Mouse (Mus musculus) myocyte (in vitro differentiated cells): Measurements from ENCODE around the gene 6330409D20Rik.

Source experiments
- CEBPB ChIP-seq: IDR thresholded peaks from 2 replicates; pipeline ENCODE4 v1.6.1; 2011; ENCODE audit warnings: mild to moderate bottlenecking, moderate library complexity; ENCODE audit not compliant: poor library complexity, insufficient read depth, severe bottlenecking
- E2F4 ChIP-seq: IDR thresholded peaks from one replicate; pipeline ENCODE4 v1.6.1; 2011; ENCODE audit warnings: mild to moderate bottlenecking, control low read depth, moderate library complexity; ENCODE audit not compliant: insufficient read depth
- MAX ChIP-seq: IDR thresholded peaks from one replicate; pipeline ENCODE4 v1.6.1; 2011; ENCODE audit warnings: low read depth, mild to moderate bottlenecking, control low read depth
- MYOD1 ChIP-seq, 3 experiments: IDR thresholded peaks; one replicate each; pipeline ENCODE4 v1.6.1; 2011; ENCODE audit warnings: control low read depth in 2 of 3, low read depth in 2 of 3, mild to moderate bottlenecking in 2 of 3, moderate library complexity in 1 of 3; ENCODE audit not compliant: insufficient read length in 2 of 3, control insufficient read depth in 1 of 3
- MYOG ChIP-seq, 3 experiments: IDR thresholded peaks; one replicate each; pipeline ENCODE4 v1.6.1; 2011; ENCODE audit warnings: control low read depth in 2 of 3, low read depth in 2 of 3, mild to moderate bottlenecking in 2 of 3; ENCODE audit not compliant: insufficient read length in 2 of 3, control insufficient read depth in 1 of 3, insufficient read depth in 1 of 3
- POLR2A ChIP-seq: IDR thresholded peaks from one replicate; pipeline ENCODE4 v1.6.1; 2011; ENCODE audit warnings: low read depth, mild to moderate bottlenecking, control low read depth, moderate library complexity; ENCODE audit not compliant: insufficient read length
- POLR2AphosphoS2 ChIP-seq: IDR thresholded peaks from one replicate; pipeline ENCODE4 v1.6.1; 2011; ENCODE audit warnings: low read depth, control low read depth; ENCODE audit not compliant: insufficient read length
- REST ChIP-seq: IDR thresholded peaks from one replicate; pipeline ENCODE4 v1.6.1; 2011; ENCODE audit warnings: mild to moderate bottlenecking, control low read depth, moderate library complexity; ENCODE audit not compliant: insufficient read depth, insufficient read length
- SRF ChIP-seq: IDR thresholded peaks from one replicate; pipeline ENCODE4 v1.6.1; 2011; ENCODE audit warnings: low read depth; ENCODE audit not compliant: control insufficient read depth, insufficient read length
- TCF12 ChIP-seq: IDR thresholded peaks from one replicate; pipeline ENCODE4 v1.6.1; 2011; ENCODE audit warnings: mild to moderate bottlenecking, control low read depth; ENCODE audit not compliant: poor library complexity, insufficient read depth, severe bottlenecking
- TCF3 ChIP-seq: IDR thresholded peaks from one replicate; pipeline ENCODE4 v1.6.1; 2011; ENCODE audit warnings: low read depth, control low read depth; ENCODE audit not compliant: insufficient read length
- USF1 ChIP-seq: IDR thresholded peaks from one replicate; pipeline ENCODE4 v1.6.1; 2011; ENCODE audit warnings: low read depth, mild to moderate bottlenecking, control low read depth, moderate library complexity

- TF ChIP-seq POLR2A (no peak), USF1 (no peak), REST (no peak), E2F4 (no peak), MYOD1 (IDR thresholded peaks at IDR 0.05; ENCODE audit: control insufficient read depth in 1 of 3, insufficient read length in 2 of 3, low read depth in 2 of 3) (no peak), MAX (no peak), MYOG (IDR thresholded peaks at IDR 0.05; ENCODE audit: control insufficient read depth in 1 of 3, insufficient read depth in 1 of 3, insufficient read length in 2 of 3, low read depth in 2 of 3) (no peak), CEBPB (no peak), TCF3 (no peak), TCF12 (no peak), POLR2AphosphoS2 (no peak), SRF (no peak)
These were observed 12.4 kb downstream of the 6330409D20Rik start for GRCm38 (mm10) chr2:32728463-32728862.
